Mouse (Mus musculus) layer of hippocampus, adult 2 months (tissue): ENCODE data around the gene Phf21a. TPM values are rescaled to one million over a fixed set of nuclear protein-coding genes. Genes with fewer than 3 reads are reported as not detected.

ENCODE experiments used
- DNase-seq, 2 experiments: peaks; one replicate each; pipeline ENCODE4 v3.0.0; 2022; ENCODE audit warnings: low spot score in 2 of 2
- H3K27ac ChIP-seq: fragments of 200-600 bp; 2 replicates; pipeline ENCODE4 v1.8.1; 2022
- H3K4me3 ChIP-seq: fragments of 200-600 bp; 2 replicates; pipeline ENCODE4 v1.8.1; 2022; ENCODE audit warnings: mild to moderate bottlenecking
- CTCF ChIP-seq: fragments of 200-600 bp; conservative IDR thresholded peaks from 2 replicates; pipeline ENCODE4 v1.8.1; 2022; ENCODE audit warnings: antibody characterized with exemption, mild to moderate bottlenecking, moderate library complexity
- total RNA-seq, 2 experiments: library from RNA; stranded (reverse); gene quantifications; 2 replicates each; pipeline ENCODE4 v1.2.3; 2021

Phf21a gene
- total RNA-seq, 2 experiments from 2014 or later = 160 to 162 TPM

DNA sequence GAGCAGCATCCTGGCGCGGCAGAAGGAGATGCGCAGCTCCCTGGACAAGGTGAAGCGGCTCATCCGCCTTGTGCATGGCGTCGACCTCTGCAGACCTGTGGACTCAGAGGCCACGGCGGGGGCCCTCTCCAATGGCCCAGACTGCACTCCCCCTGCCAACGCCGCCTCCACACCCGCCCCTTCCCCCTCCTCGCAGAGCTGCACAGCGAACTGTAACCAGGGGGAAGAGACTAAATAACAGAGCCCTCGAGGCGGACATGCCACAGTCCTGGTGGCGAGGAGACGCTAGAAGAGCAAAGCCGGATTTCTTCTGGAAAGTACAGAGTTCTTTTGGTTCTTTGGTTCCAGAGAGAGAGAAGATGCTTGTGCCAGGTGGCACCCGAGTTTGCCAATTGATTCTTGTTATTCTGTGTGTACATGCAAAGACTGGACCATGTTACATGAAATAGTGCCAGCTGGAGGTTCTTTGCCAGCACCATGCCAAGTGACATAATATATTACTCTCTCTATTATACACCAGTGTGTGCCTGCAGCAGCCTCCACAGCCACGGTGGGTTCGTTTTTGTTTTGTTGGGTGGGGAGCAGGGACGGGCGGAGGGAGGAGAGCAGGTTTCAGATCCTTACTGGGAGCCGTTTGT lies 267.4 kb downstream of the Phf21a start:
- no peak for DNase-seq
- Histone ChIP-seq H3K27ac (peak overlapping the region; percentile 44), H3K4me3 (no peak overlapping the region)
- no peak for TF ChIP-seq CTCF

DNA sequence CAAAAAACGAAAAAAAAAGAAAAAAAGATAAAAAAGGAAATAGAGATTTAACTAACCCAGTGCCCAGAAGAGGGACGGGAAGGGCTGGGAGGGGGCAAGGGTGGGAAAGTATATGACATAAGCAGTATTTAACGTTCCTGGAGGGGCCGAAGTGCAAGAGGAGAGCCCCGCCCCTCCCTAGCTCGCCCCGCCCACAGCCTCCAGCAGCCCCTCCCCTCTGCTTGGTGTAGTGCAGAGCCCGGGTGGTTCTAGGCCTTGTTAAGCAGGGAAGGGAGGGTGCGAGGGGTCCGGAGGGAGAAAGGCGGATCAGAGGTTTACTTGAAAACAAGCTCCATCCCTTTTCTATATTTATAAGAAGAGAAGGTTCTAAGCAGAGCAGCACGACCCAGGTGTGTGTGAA lies 268.0 kb downstream of the Phf21a start:
- no peak for TF ChIP-seq CTCF
- no peak for DNase-seq
- H3K4me3 ChIP-seq = no peak overlapping the region
- no peak overlapping the region for H3K27ac ChIP-seq

- Histone ChIP-seq H3K4me3 (no peak overlapping the region), H3K27ac (no peak overlapping the region)
- TF ChIP-seq CTCF = no peak
- no peak for DNase-seq
Measured at GRCm38 (mm10) chr2:92361795-92362194, 268.9 kb downstream of the Phf21a start.

DNA sequence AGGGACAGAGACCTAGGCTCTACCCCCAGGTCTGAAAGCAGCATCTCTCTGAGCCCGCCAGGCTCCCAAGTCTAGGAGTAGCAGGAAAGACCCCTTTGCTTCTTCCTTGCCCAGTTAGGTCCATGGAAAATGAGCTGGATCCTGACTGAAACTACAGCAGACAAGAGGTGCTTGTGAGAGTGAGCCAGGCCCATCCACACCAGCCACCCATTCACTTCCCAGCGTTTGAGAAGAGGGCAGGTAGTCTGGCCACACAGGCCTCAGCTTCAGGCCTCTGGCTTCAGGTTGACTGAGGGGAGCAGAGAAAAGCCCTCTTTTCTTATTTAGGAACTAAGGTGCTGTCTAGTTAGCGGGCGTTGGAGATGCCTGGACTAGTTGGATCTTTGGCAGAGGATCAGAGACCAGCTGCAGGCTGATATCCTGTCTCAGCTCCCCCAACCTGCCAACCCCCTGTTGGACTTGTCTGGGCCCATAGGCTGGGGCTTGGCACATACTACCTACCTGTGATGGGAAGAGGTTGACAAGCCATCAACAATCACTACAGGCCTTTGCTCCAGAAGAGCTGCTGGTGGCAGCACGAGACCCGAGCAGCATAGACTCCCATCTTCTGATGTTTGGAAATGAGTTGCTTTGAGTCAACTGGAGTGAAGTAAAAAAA lies 269.8 kb downstream of the Phf21a start:
- no peak overlapping the region for H3K4me3 ChIP-seq
- no peak for TF ChIP-seq CTCF
- no peak for DNase-seq
- H3K27ac ChIP-seq = no peak overlapping the region

DNA sequence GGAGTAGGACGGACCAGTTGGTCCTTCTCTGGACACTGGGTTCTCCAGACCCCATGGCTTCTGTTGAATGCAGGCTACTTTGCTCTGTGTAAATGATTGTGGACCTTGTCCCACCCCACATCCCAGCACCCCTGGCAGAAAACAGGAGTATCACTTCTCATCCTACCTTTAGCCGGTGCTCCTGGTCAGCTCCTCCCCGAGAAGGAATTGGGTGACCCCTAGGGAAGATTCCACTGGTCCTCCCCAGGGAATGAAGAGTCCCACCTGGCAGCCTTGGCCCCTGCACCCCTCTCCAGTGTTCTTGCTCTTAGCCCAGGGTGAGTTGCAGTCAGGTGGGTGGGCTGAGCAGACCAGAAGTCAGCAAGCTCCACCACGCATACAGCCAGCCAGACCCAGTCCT lies 271.2 kb downstream of the Phf21a start:
- Histone ChIP-seq H3K27ac (no peak overlapping the region), H3K4me3 (no peak overlapping the region)
- no peak for DNase-seq
- no peak for TF ChIP-seq CTCF

GRCm38 (mm10) chr2:92365568-92365967 lies 272.7 kb downstream of the Phf21a start:
- no peak for TF ChIP-seq CTCF
- DNase-seq = no peak

GRCm38 (mm10) chr2:92367383-92368029 lies 274.6 kb downstream of the Phf21a start:
- no peak for TF ChIP-seq CTCF

More at GRCm38 (mm10) chr2:92365568-92365967, 272.7 kb downstream of the Phf21a start:
- H3K4me3 ChIP-seq = no peak overlapping the region
- H3K27ac ChIP-seq = no peak overlapping the region

DNA sequence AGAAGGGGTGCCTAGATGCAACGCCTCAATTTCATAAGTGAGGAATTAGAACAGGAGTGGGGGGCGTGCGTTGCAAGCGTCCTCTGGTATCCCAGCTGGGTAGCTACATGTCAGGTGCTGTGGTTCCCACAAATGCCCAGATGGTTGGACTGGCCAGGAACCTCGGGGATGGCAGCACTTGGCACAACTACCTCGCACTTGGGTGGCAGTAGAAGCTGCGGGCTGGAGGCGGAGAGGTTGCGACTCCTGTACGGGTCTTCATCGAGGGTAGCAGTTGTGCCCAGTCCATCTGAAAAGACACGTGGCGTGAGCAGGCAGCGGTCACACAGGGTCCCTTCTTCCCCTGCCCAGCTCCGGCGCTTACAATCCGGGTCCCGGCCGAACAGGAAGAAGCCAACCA lies 277.5 kb downstream of the Phf21a start:
- no peak overlapping the region for H3K27ac ChIP-seq
- H3K4me3 ChIP-seq = peak overlapping the region; percentile 26; the same call in 1 of the 2 replicates
- no peak for DNase-seq
- TF ChIP-seq CTCF = no peak

More at GRCm38 (mm10) chr2:92367383-92368029, 274.6 kb downstream of the Phf21a start:
- no peak overlapping the region for H3K27ac ChIP-seq
- DNase-seq = no peak
- H3K4me3 ChIP-seq = no peak overlapping the region

DNA sequence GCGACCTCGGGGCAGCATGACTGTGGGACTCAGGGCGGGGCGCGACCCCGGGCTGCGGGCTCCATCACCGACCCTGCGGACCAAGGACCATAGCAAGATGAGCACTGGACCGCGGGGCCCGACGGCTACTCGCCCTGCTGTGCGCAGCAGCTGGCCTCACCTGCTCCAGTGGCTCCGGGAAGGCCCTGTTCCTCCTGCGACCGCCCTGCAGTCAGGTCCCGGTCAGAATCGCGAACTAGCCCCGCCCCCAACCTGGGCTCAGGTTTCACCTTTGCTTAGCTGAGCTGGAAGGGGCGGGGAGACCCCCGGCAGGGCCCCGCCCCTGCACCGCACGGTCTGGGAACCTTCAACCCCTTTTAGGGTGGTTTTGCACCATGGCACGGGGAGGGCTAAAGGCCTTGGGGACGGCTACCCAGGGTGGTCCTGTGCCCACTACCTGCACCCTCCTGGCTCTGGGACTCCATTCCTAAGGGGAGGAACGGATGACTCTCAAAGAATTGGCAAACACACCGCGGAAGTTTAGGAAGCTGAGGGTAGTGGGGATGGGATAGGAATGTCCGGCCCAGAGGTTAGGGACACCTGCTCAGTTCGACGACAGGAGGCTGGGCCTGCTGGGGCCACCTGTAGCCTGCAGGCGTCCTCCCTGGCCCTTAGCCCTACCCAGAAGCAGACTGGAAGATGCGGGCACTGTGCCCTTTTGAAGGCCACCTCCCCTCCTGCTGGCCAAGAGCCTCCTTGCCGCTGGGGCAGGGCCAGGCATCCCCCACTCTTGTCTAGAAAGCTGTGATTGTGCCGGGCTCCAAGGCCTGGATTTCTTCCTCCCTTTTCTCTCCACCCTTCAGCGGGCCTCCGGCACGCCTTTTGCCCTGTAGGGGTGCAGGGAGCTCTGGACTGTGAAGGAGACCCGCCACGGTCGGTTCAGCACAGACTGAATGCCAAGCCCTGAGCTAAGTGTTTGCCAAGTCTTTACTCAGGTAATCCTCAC lies 278.2 kb downstream of the Phf21a start:
- no peak for DNase-seq
- no peak overlapping the region for H3K27ac ChIP-seq
- TF ChIP-seq CTCF = peak; percentile 10
- H3K4me3 ChIP-seq = peak overlapping the region; percentile 26; the same call in 1 of the 2 replicates

DNA sequence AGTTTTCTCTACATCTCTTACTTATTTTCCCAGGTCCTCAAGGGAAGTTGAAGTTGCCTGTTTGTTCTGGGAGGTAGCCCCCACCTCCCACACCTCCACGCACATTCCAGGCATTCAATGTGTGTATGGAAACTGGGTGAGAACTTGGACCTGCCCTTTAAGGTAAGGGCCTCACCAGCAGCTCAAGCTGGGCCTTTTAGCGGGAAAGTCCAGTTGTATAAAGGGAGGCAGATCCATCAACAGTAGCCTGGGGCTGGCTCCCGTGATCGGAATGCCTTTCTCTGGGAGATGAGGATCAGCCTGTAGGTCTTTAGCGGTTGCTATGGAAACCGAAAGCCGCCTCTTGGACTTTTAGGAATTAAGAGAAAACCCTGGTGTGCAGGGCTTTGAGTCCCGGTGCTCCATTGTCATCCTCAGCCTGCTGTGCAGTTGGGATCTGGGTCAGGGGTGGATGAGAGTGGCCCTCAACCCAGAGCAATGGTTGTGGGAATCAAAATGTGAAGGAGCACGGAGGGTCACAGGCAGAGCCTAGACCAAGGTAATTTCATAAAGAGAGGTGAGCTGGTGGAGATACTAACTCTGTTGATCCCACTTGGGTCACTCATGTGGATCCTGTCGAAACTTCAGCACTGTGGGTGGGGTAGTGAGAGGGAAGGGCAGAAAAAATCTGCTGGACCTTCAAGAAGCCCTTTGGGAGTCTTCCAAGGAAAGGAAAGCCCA lies 279.2 kb downstream of the Phf21a start:
- TF ChIP-seq CTCF = no peak
- DNase-seq = no peak
- Histone ChIP-seq H3K27ac (no peak overlapping the region), H3K4me3 (no peak overlapping the region)

GRCm38 (mm10) chr2:92372767-92373436 lies 280.0 kb downstream of the Phf21a start:
- no peak overlapping the region; the same call in 1 of the 2 replicates for H3K27ac ChIP-seq
- TF ChIP-seq CTCF = no peak
- no peak overlapping the region for H3K4me3 ChIP-seq
- DNase-seq = no peak
